Mouse (Mus musculus) gastrocnemius, adult 2 months (tissue): ENCODE results near the gene Tgfb1. TPM values are rescaled to one million over a fixed set of nuclear protein-coding genes. Genes with fewer than 3 reads are reported as not detected.

ENCODE experiments used
- DNase-seq: peaks from one replicate; pipeline ENCODE4 v3.0.0; 2022
- H3K27ac ChIP-seq: fragments of 200-600 bp; 2 replicates; pipeline ENCODE4 v1.8.1; 2022; ENCODE audit warnings: mild to moderate bottlenecking
- H3K4me3 ChIP-seq: fragments of 200-600 bp; 2 replicates; pipeline ENCODE4 v1.8.1; 2022; ENCODE audit warnings: mild to moderate bottlenecking, moderate library complexity
- CTCF ChIP-seq: fragments of 200-600 bp; IDR thresholded peaks from 2 replicates; pipeline ENCODE4 v1.8.1; 2022; ENCODE audit warnings: antibody characterized with exemption, mild to moderate bottlenecking, moderate library complexity
- intact Hi-C: fragments of 180-260 bp; cut with DNase I; formaldehyde crosslinking; loops from one replicate; pipeline ENCODE4 v1.15.1; 2025
- total RNA-seq, 2 experiments: library from RNA; stranded (reverse); gene quantifications; 2 replicates each; pipeline ENCODE4 v1.2.3; 2021

Tgfb1 gene
- total RNA-seq, 2 experiments from 2014 or later = 4.6 to 6.6 TPM

- Histone ChIP-seq H3K4me3 (no peak overlapping the region), H3K27ac (no peak overlapping the region)
- TF ChIP-seq CTCF = peak; percentile 30; the same call in 1 of the 2 replicates
- no peak for DNase-seq
- intact Hi-C loops = no loop called here
Measured at GRCm38 (mm10) chr7:25700732-25701131, 13.9 kb downstream of the Tgfb1 start.

GRCm38 (mm10) chr7:25702350-25702749 lies 15.5 kb downstream of the Tgfb1 start:
- TF ChIP-seq CTCF = peak; percentile 27; the same call in 1 of the 2 replicates
- H3K27ac ChIP-seq = no peak overlapping the region
- H3K4me3 ChIP-seq = no peak overlapping the region
- intact Hi-C loops = no loop called here
- no peak for DNase-seq

GRCm38 (mm10) chr7:25703793-25704494 lies 17.1 kb downstream of the Tgfb1 start:
- Histone ChIP-seq H3K27ac (peak overlapping the region; percentile 13; the same call in 1 of the 2 replicates), H3K4me3 (peak overlapping the region; percentile 17; the same call in 1 of the 2 replicates)
- intact Hi-C loops = no loop called here
- no peak for DNase-seq
- no peak for TF ChIP-seq CTCF

GRCm38 (mm10) chr7:25704716-25705364 lies 18.0 kb downstream of the Tgfb1 start:
- no peak overlapping the region for H3K27ac ChIP-seq
- peak overlapping the region; percentile 64 for H3K4me3 ChIP-seq
- peak; percentile 44 for DNase-seq
- TF ChIP-seq CTCF = no peak
- intact Hi-C loops = no loop called here

- H3K27ac ChIP-seq = peak overlapping the region; percentile 84
- TF ChIP-seq CTCF = no peak
- no peak overlapping the region for H3K4me3 ChIP-seq
- DNase-seq = no peak
- intact Hi-C loops = loop anchor here (2.0 kb wide), 1 partner anchor 17 kb away; no protein-coding TSS in a partner anchor
Measured at GRCm38 (mm10) chr7:25705801-25706251, 19.0 kb downstream of the Tgfb1 start.

- DNase-seq = no peak
- Histone ChIP-seq H3K4me3 (no peak overlapping the region), H3K27ac (peak overlapping the region; percentile 84)
- intact Hi-C loops = loop anchor here (2.0 kb wide), 1 partner anchor 18 kb away; no protein-coding TSS in a partner anchor
- no peak for TF ChIP-seq CTCF
Measured at GRCm38 (mm10) chr7:25706578-25707170, 19.9 kb downstream of the Tgfb1 start.

GRCm38 (mm10) chr7:25707581-25708292 lies 20.9 kb downstream of the Tgfb1 start:
- Histone ChIP-seq H3K27ac (peak overlapping the region; percentile 84), H3K4me3 (peak overlapping the region; percentile 53)
- intact Hi-C loops = loop anchor here (2.0 kb wide), 1 partner anchor 19 kb away; no protein-coding TSS in a partner anchor
- TF ChIP-seq CTCF = no peak
- peak; percentile 69 for DNase-seq

- peak overlapping the region; percentile 58 for H3K4me3 ChIP-seq
- DNase-seq = peak; percentile 77
- H3K27ac ChIP-seq = peak overlapping the region; percentile 84
- TF ChIP-seq CTCF = no peak
- intact Hi-C loops = no loop called here
Measured at GRCm38 (mm10) chr7:25709961-25710360, 23.2 kb downstream of the Tgfb1 start.

- H3K27ac ChIP-seq = peak overlapping the region; percentile 84
- DNase-seq = peak; percentile 43
- H3K4me3 ChIP-seq = peak overlapping the region; percentile 58
- TF ChIP-seq CTCF = no peak
- intact Hi-C loops = no loop called here
Measured at GRCm38 (mm10) chr7:25710519-25711130, 23.8 kb downstream of the Tgfb1 start.

GRCm38 (mm10) chr7:25711165-25711564 lies 24.4 kb downstream of the Tgfb1 start:
- Histone ChIP-seq H3K4me3 (no peak overlapping the region), H3K27ac (peak overlapping the region; percentile 84)
- peak; percentile 32 for DNase-seq
- intact Hi-C loops = no loop called here
- TF ChIP-seq CTCF = no peak

GRCm38 (mm10) chr7:25711731-25712197 lies 25.0 kb downstream of the Tgfb1 start:
- TF ChIP-seq CTCF = no peak
- peak; percentile 80 for DNase-seq
- intact Hi-C loops = no loop called here
- no peak overlapping the region for H3K4me3 ChIP-seq
- H3K27ac ChIP-seq = peak overlapping the region; percentile 84

- no peak overlapping the region for H3K27ac ChIP-seq
- DNase-seq = no peak
Measured at GRCm38 (mm10) chr7:25712801-25713200, 26.0 kb downstream of the Tgfb1 start.

More at GRCm38 (mm10) chr7:25712801-25713200, 26.0 kb downstream of the Tgfb1 start:
- intact Hi-C loops = no loop called here
- no peak for TF ChIP-seq CTCF
- no peak overlapping the region for H3K4me3 ChIP-seq
